ENCODE assay signal across 17 mouse cellular contexts in the genomic region with DNA sequence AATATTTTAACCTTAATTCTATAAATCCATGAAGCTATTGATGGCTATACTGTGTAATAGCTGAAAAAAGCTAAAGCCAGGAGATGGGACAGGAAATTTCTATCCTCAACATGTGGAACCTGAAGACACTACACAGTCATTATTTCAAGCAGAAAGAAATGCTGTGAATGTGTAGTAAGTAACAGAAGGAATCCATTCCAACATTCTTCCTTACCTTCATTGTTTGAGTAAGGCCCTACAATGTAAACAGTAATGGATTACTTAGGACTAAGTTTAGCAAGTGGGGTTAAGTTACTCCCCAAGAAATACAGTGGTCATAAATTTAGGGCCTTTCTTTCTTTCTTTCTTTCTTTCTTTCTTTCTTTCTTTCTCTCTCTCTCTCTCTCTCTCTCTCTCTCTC. TPM values are rescaled to one million over a fixed set of nuclear protein-coding genes. Genes with fewer than 3 reads are reported as not detected.
A peak's percentile ranks its signal among the peaks of the same experiment; 100 is the strongest.
DNase-seq lines count a peak whose midpoint lies in the region; ATAC-seq and TF ChIP-seq lines count a peak whose summit lies in the region.
"Had no signal": no experiment of that assay in that cellular context is flagged by ENCODE, and none has a peak within 500 bp of the region (broad histone marks: within the 10 kb centered on the region; RNA-seq: fewer than 3 reads in every experiment).

No protein-coding gene starts in this region.

- CTCF ChIA-PET in Patski (lab: Charles Lee), result no interaction called here

- H3K27me3 ChIP-seq in Patski, result no peaks in the 10 kb centered on the region
- H3K27me3 ChIP-seq: CH12.LX had no signal

- POLR2A ChIA-PET in Patski (lab: Charles Lee), result no interaction called here

- DNase-seq in Patski (ENCODE audit: low read depth, low spot score), result no peak
- DNase-seq in testis, postnatal 10 days (ENCODE audit: low spot score), result no peak
- DNase-seq: adrenal gland, adult 2 months; adrenal gland, adult 8-10 months; adrenal gland, postnatal 10 days; adrenal gland, postnatal 14 days; adrenal gland, postnatal 25 days; adrenal gland, postnatal 36 days; B cell, adult 2 months; cerebellum, adult 11 months; cerebellum, adult 11-12 months; cerebellum, adult 18-20 months; cerebellum, adult 2 months; cerebellum, adult 8-10 months had no signal

- peak; percentile 96 for ATAC-seq in Patski
- ATAC-seq: activated CD4-positive, CD25-positive, alpha-beta regulatory T cell, adult 4 months; CD4-positive, CD25-positive, alpha-beta regulatory T cell, adult 4 months had no signal

- no peak for TF ChIP-seq CTCF in Patski (IDR thresholded peaks at IDR 0.05)

- in situ Hi-C loops in Patski (cut with MboI; ENCODE audit: low pct_unique_long_range_greater_than_20kb), result no loop called here

RNA-seq across cellular contexts. Expression of a gene that starts 17.7 kb away (rescaled TPM):
- polyA plus RNA-seq in Patski (2021), result 475 TPM
